Mouse (Mus musculus) olfactory bulb, adult 2 months (tissue): Measurements from ENCODE around the gene Kirrel3. TPM values are rescaled to one million over a fixed set of nuclear protein-coding genes. Genes with fewer than 3 reads are reported as not detected.

ENCODE experiments used
- H3K27ac ChIP-seq: fragments of 200-500 bp; 2 replicates; pipeline ENCODE4 v1.5.1; 2012; ENCODE audit warnings: low read depth, low read length; ENCODE audit not compliant: insufficient read depth
- H3K4me1 ChIP-seq: fragments of 200-500 bp; 2 replicates; pipeline ENCODE4 v1.6.1; 2012; ENCODE audit warnings: low read length; ENCODE audit not compliant: control insufficient read depth, insufficient read depth
- H3K4me3 ChIP-seq: fragments of 200-500 bp; 2 replicates; pipeline ENCODE4 v1.5.1; 2012; ENCODE audit warnings: mild to moderate bottlenecking, low read depth, low read length, moderate library complexity; ENCODE audit not compliant: insufficient read depth
- CTCF ChIP-seq: fragments of 200-500 bp; IDR thresholded peaks from 2 replicates; pipeline ENCODE4 v1.5.1; 2012; ENCODE audit warnings: low read depth, mild to moderate bottlenecking, low read length, moderate library complexity; ENCODE audit not compliant: insufficient read depth
- POLR2A ChIP-seq: fragments of 200-500 bp; IDR thresholded peaks from 2 replicates; pipeline ENCODE4 v1.6.1; 2012; ENCODE audit warnings: mild to moderate bottlenecking, low read depth, low read length, moderate library complexity; ENCODE audit not compliant: insufficient read depth
- WGBS: fragments of 180-500 bp; shearing (Covaris S2); methylation state at CpG from one replicate; pipeline ENCODE4 v1.1.7; 2018; 5-methylcytosine and 5-hydroxymethylcytosine counted together
- polyA plus RNA-seq: library from polyadenylated mRNA; stranded (reverse); fragments of >200 nt; gene quantifications from 2 replicates; pipeline ENCODE4 v1.2.4, GENCODE M21; 2012; ENCODE audit warnings: low replicate concordance; ENCODE audit not compliant: missing spikeins, insufficient read depth, insufficient read length

Gene Kirrel3
- polyA plus RNA-seq, 1 experiment, result not detected

GRCm38 (mm10) chr9:34861775-34862174 is 376.1 kb downstream of the Kirrel3 start:
- H3K27ac ChIP-seq, result no peak overlapping the region
- WGBS, result 59% methylated on average over 2 of the region's 2 CpGs

GRCm38 (mm10) chr9:34865606-34866005 is 379.9 kb downstream of the Kirrel3 start:
- H3K4me3 ChIP-seq, result no peak overlapping the region
- 91% methylated on average over 6 of the region's 6 CpGs for WGBS
- peaks cover 16% of the 10 kb centered on the region for H3K4me1 ChIP-seq
- TF ChIP-seq CTCF (no peak), POLR2A (no peak)
- H3K27ac ChIP-seq, result no peak overlapping the region

More at GRCm38 (mm10) chr9:34861775-34862174, 376.1 kb downstream of the Kirrel3 start:
- no peak overlapping the region for H3K4me3 ChIP-seq
- peak; percentile 56; the same call in 1 of the 2 replicates for TF ChIP-seq CTCF
- no peak for TF ChIP-seq POLR2A
- peaks cover 18% of the 10 kb centered on the region for H3K4me1 ChIP-seq

GRCm38 (mm10) chr9:34871316-34871966 is 385.7 kb downstream of the Kirrel3 start:
- Histone ChIP-seq H3K27ac (no peak overlapping the region), H3K4me1 (peaks cover 15% of the 10 kb centered on the region), H3K4me3 (no peak overlapping the region)
- 52% methylated on average over 15 of the region's 15 CpGs for WGBS
- TF ChIP-seq POLR2A (no peak), CTCF (no peak)

GRCm38 (mm10) chr9:34875238-34875637 is 389.5 kb downstream of the Kirrel3 start:
- H3K4me1 ChIP-seq, result peaks cover 13% of the 10 kb centered on the region
- WGBS, result 69% methylated on average over 6 of the region's 6 CpGs
- H3K4me3 ChIP-seq, result no peak overlapping the region
- TF ChIP-seq POLR2A, result no peak
- no peak for TF ChIP-seq CTCF
- H3K27ac ChIP-seq, result no peak overlapping the region

- Histone ChIP-seq H3K27ac (no peak overlapping the region), H3K4me3 (no peak overlapping the region), H3K4me1 (peaks cover 12% of the 10 kb centered on the region)
- TF ChIP-seq POLR2A (no peak), CTCF (no peak)
- 54% methylated on average over 3 of the region's 3 CpGs for WGBS
Observed at GRCm38 (mm10) chr9:34877186-34877585, 391.5 kb downstream of the Kirrel3 start.

GRCm38 (mm10) chr9:34877799-34878198 is 392.1 kb downstream of the Kirrel3 start:
- H3K27ac ChIP-seq, result no peak overlapping the region
- WGBS, result 86% methylated on average over 3 of the region's 3 CpGs
- peaks cover 12% of the 10 kb centered on the region for H3K4me1 ChIP-seq
- no peak overlapping the region for H3K4me3 ChIP-seq
- TF ChIP-seq POLR2A (no peak), CTCF (no peak)

- TF ChIP-seq POLR2A (no peak), CTCF (no peak)
- Histone ChIP-seq H3K27ac (no peak overlapping the region), H3K4me1 (peaks cover 12% of the 10 kb centered on the region), H3K4me3 (no peak overlapping the region)
- WGBS, result 42% methylated on average over 5 of the region's 5 CpGs
Observed at GRCm38 (mm10) chr9:34881750-34882149, 396.1 kb downstream of the Kirrel3 start.

- Histone ChIP-seq H3K4me3 (no peak overlapping the region), H3K27ac (no peak overlapping the region), H3K4me1 (peaks cover 9% of the 10 kb centered on the region; the same call in 1 of the 2 replicates)
- 50% methylated on average over 2 of the region's 2 CpGs for WGBS
- no peak for TF ChIP-seq CTCF
- TF ChIP-seq POLR2A, result no peak
Observed at GRCm38 (mm10) chr9:34882211-34882610, 396.5 kb downstream of the Kirrel3 start.

GRCm38 (mm10) chr9:34883122-34883521 is 397.4 kb downstream of the Kirrel3 start:
- no peak for TF ChIP-seq CTCF
- WGBS, result 50% methylated on average over 4 of the region's 4 CpGs
- Histone ChIP-seq H3K4me3 (no peak overlapping the region), H3K4me1 (peaks cover 13% of the 10 kb centered on the region; the same call in 1 of the 2 replicates), H3K27ac (no peak overlapping the region)

GRCm38 (mm10) chr9:34884325-34884724 is 398.6 kb downstream of the Kirrel3 start:
- Histone ChIP-seq H3K4me3 (no peak overlapping the region), H3K4me1 (peaks cover 13% of the 10 kb centered on the region; the same call in 1 of the 2 replicates), H3K27ac (no peak overlapping the region)
- no peak for TF ChIP-seq CTCF
- TF ChIP-seq POLR2A, result no peak
- 82% methylated on average over 3 of the region's 3 CpGs for WGBS
